Mouse (Mus musculus): ENCODE results near the gene D130052B06Rik. TPM values are rescaled to one million over a fixed set of nuclear protein-coding genes. Genes with fewer than 3 reads are reported as not detected.

Gene D130052B06Rik
- 0.12 and 0.26 TPM in 2 replicates for polyA plus RNA-seq (2016; fragmentation: Nextera tagmentation; extraction: Ambion mirVana)

DNA sequence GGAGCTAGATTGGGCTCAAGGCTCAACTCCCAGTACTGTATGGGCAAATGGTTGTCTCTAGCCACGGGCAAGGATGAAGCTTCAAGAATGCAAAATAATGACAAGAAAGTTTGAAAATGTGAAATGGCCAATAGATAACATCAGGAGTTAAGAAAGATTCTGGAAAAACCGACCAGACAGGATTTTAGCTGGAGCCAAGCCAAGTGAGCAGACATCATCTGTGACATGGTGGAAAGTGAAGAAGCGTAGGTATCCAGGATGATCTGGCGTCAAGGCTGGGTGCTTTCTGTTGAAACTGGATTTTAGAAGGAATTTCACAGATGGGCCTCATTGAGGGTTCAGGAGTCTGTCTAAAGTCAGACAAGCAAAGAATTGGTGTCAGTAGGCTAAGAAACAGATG, at the start of gene D130052B06Rik:
D130052B06Rik (plus strand) TSS at position 317 of the 400 bp plus-strand sequence.
- no peak within 1 kb of the TSS for H3K27ac ChIP-seq
- no peaks in the 10 kb centered on the region for H3K9me3 ChIP-seq (replicated peaks)
- no peak for ATAC-seq (ENCODE audit: low FRiP score)
- no peak within 1 kb of the TSS for H3K4me2 ChIP-seq (replicated peaks)
- H3K4me1 ChIP-seq = 0 out of 2 replicates have a peak, but pooled peaks cover 2% of the 10 kb centered on the region
- H3K27me3 ChIP-seq = no peaks in the 10 kb centered on the region
- H3K4me3 ChIP-seq = no peak within 1 kb of the TSS
- H3K36me3 ChIP-seq = no peaks in the 10 kb centered on the region
- 78% methylated on average over 4 of the region's 4 CpGs for WGBS
- no peak within 1 kb of the TSS for H3K9ac ChIP-seq

DNA sequence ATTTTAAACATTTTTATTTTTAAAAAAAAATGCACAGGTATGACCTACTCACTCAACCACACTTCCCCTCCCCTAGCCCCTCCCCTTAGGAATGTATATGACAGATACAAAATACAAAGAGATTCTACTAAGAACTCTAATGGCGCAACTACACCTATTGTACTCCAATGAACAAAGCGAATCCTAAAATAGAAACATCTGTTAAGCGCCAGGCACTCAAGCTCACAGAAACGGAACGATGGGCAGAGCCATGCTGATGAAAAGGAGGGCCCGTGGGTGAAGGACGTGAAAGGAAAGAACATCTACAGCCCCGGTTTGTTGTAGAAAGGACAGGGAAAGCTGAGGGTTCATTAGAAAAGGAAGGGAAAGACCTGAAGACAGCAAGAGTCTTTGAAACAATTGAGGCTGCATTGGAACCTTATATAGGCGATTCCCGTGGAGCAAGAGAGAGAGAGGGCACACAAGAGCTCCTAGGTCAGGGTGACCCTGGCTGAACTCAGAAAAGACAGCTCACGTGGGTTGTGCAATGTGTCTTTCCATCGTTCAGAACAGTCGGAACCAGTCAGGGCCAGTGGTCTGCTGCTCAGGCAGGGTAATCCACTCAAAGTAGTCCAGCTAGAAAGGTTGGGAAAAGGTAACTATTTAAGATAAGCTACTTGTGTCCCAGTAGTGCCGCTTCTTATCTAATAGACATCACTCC, 48.1 kb upstream of the D130052B06Rik start:
- Histone ChIP-seq H3K36me3 (no peaks in the 10 kb centered on the region), H3K27me3 (no peaks in the 10 kb centered on the region), H3K4me1 (no peaks in the 10 kb centered on the region), H3K9ac (no peak overlapping the region), H3K4me2 (replicated peaks) (no peak overlapping the region), H3K9me3 (replicated peaks) (no peaks in the 10 kb centered on the region), H3K27ac (no peak overlapping the region), H3K4me3 (no peak overlapping the region)
- ATAC-seq (ENCODE audit: low FRiP score) = no peak
- WGBS = 73% methylated on average over 14 of the region's 14 CpGs

DNA sequence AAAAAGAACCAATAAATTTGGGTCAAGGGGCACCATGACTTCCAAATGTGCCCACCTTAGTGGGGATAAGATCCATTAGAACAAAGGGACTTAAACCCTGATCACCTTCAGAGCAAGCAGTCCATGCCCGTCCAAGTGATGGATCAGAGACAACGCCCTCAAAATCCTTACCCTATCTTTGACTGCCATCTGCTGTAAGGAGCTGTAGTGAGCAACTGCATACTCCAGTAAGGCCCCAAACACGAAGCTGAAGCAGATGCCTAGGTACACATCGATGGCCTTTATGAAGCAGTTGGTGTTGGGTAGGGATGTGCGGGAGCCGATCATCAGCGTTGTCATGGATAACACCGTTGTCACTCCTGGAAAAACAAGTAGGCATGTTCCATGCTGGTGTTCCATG, 45.0 kb upstream of the D130052B06Rik start:
- no peak overlapping the region for H3K4me3 ChIP-seq
- H3K4me1 ChIP-seq = no peaks in the 10 kb centered on the region
- no peak overlapping the region for H3K27ac ChIP-seq
- H3K27me3 ChIP-seq = no peaks in the 10 kb centered on the region
- ATAC-seq (ENCODE audit: low FRiP score) = no peak
- 85% methylated on average over 8 of the region's 8 CpGs for WGBS
- H3K9me3 ChIP-seq (replicated peaks) = no peaks in the 10 kb centered on the region
- H3K9ac ChIP-seq = no peak overlapping the region
- H3K4me2 ChIP-seq (replicated peaks) = no peak overlapping the region
- no peaks in the 10 kb centered on the region for H3K36me3 ChIP-seq

DNA sequence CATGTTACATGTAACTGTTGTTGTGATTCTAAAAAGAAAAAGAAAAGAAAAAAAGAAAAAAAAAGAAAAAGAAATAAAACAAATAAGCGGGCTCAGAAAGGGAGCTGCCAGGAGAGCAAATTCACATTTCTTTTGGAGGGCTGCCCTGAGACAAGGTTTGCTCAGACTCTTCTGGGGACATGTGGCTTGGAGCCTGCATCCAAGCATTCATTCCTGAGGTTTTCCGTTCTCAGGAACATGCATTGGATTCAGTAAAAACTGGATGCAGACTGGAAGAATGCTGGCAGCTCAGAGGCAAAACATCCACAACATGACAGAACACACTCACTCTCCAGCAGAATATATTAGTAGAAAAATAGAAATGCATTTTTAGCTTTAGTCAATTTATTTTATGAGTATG, 35.2 kb upstream of the D130052B06Rik start:
- no peak overlapping the region for H3K4me2 ChIP-seq (replicated peaks)
- no peak overlapping the region for H3K9ac ChIP-seq
- H3K36me3 ChIP-seq = no peaks in the 10 kb centered on the region
- no peak overlapping the region for H3K4me3 ChIP-seq
- no peaks in the 10 kb centered on the region for H3K9me3 ChIP-seq (replicated peaks)
- no peak for ATAC-seq (ENCODE audit: low FRiP score)
- no peaks in the 10 kb centered on the region for H3K4me1 ChIP-seq
- WGBS = 91% methylated on average over 2 of the region's 2 CpGs
- no peak overlapping the region for H3K27ac ChIP-seq
- no peaks in the 10 kb centered on the region for H3K27me3 ChIP-seq

DNA sequence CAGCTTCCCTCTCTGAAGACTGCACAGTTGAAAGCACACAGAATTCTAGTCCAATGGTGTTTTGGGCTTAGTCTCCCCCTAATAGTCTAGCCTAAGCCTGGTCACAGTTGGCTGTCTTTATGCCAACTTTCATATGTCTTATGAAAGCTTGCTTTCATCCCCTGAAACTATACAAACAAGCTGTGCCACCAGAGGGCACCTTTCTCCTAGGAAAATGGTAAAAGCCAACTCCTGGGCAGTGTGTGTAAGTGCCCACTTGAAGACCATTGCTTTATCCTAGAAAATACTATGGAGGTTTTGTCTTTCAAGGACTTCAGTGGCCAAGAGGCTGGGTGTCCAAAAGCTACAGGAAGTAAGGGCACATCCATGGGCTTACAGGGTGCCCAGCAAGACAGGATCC, 28.7 kb upstream of the D130052B06Rik start:
- Histone ChIP-seq H3K4me3 (no peak overlapping the region), H3K27me3 (no peaks in the 10 kb centered on the region), H3K9ac (no peak overlapping the region), H3K9me3 (replicated peaks) (no peaks in the 10 kb centered on the region), H3K4me2 (replicated peaks) (no peak overlapping the region), H3K36me3 (no peaks in the 10 kb centered on the region), H3K4me1 (no peaks in the 10 kb centered on the region), H3K27ac (no peak overlapping the region)
- ATAC-seq (ENCODE audit: low FRiP score) = no peak

DNA sequence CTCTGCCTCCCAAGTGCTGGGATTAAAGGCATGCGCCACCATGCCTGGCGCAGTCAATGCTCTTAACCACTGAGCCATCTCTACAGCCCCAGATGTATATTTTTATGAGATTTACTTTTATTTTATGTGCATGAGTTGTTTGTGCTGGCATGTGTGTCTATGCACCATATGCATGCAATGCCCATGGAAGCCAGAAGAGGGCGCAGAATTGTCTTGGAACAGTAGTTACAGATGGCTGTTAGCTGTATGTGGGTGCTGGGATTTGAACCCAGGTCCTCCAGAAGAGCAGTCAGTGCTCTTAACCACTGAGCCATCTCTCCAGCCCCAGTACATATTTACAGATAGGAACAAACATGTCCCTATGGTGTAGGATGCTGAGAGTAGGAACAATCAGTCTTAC, 24.2 kb upstream of the D130052B06Rik start:
- no peaks in the 10 kb centered on the region for H3K27me3 ChIP-seq
- H3K9ac ChIP-seq = no peak overlapping the region
- H3K9me3 ChIP-seq (replicated peaks) = no peaks in the 10 kb centered on the region
- no peak for ATAC-seq (ENCODE audit: low FRiP score)
- no peaks in the 10 kb centered on the region for H3K4me1 ChIP-seq
- H3K27ac ChIP-seq = no peak overlapping the region
- no peaks in the 10 kb centered on the region for H3K36me3 ChIP-seq
- H3K4me3 ChIP-seq = no peak overlapping the region
- WGBS = 81% methylated on average over 3 of the region's 3 CpGs
- no peak overlapping the region for H3K4me2 ChIP-seq (replicated peaks)

DNA sequence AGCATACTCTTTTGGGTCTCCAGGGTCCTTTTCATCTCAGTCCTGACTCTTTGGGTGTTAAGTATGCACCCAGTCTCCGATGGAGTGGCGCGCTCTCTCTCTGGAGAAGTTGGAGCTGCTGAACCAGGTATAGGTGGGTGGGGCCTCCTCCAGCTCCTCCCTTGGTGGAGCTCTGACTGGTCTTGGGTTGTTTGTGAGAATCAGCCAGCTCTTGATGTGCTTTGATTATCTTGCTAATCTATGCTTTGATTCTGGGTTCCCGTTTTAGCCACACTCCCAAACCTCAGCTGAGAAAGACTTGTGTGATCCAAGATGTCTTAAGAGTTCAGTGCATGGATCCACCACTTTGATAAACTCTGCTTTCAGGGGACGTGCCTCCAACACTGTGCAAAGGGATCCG, 20.2 kb upstream of the D130052B06Rik start, which contains the start of gene Gabrp:
Gabrp (minus strand) TSS at position 101 of the 400 bp plus-strand sequence.
- WGBS = 58% methylated on average over 6 of the region's 6 CpGs
- Histone ChIP-seq H3K9ac (no peak within 1 kb of the TSS), H3K27me3 (no peaks in the 10 kb centered on the region), H3K4me2 (replicated peaks) (no peak within 1 kb of the TSS), H3K9me3 (replicated peaks) (no peaks in the 10 kb centered on the region), H3K27ac (no peak within 1 kb of the TSS), H3K4me1 (no peaks in the 10 kb centered on the region; the same call in 1 of the 2 replicates), H3K36me3 (no peaks in the 10 kb centered on the region), H3K4me3 (no peak within 1 kb of the TSS)
- ATAC-seq (ENCODE audit: low FRiP score) = no peak

DNA sequence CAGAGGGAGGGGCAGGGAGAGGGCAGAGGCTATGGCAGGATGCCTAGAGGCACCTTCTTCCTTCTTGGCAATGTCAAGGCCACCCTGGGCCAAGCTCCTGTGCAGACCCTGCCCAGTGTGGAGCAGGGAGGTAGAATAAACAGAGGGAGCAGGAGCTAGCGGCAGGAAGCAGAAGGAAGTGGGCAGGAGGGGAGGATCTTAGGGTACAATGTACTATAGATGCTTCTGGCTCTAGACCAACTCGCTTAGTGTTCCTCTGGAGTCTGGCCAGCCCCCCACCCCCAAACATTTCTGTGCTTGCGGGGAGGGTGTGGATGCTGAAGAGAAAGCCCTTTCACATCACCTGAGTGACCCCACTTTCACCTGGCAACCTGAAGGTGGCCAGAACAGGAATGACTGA, 19.5 kb upstream of the D130052B06Rik start:
- Histone ChIP-seq H3K27me3 (no peaks in the 10 kb centered on the region), H3K4me1 (no peaks in the 10 kb centered on the region; the same call in 1 of the 2 replicates), H3K9me3 (replicated peaks) (no peaks in the 10 kb centered on the region), H3K9ac (no peak overlapping the region), H3K4me2 (replicated peaks) (no peak overlapping the region), H3K36me3 (no peaks in the 10 kb centered on the region), H3K27ac (no peak overlapping the region), H3K4me3 (no peak overlapping the region)
- 65% methylated on average over 3 of the region's 3 CpGs for WGBS
- ATAC-seq (ENCODE audit: low FRiP score) = no peak

DNA sequence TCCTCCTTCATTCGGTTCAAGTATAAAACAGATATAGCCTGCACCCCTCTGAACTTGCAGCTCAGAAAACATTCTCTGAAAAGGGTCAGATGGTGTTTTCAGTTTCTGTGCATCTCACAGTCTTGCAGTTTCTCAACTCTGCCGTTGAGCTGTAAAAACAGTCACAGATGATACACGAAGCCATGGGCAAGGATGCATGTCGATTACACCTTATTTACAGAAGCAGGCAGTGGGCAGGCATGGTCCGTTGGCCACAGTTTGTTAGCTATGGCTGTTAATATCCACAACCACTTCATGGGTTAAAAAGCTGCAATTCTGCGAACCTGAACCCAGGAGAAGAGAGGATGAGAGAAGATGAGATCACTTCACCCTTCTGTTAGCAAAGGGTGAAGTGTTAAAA, 12.5 kb upstream of the D130052B06Rik start:
- H3K27me3 ChIP-seq = no peaks in the 10 kb centered on the region
- H3K9ac ChIP-seq = no peak overlapping the region
- H3K4me1 ChIP-seq = no peaks in the 10 kb centered on the region; the same call in 1 of the 2 replicates
- 79% methylated on average over 6 of the region's 6 CpGs for WGBS
- no peak overlapping the region for H3K4me3 ChIP-seq
- no peak overlapping the region for H3K4me2 ChIP-seq (replicated peaks)
- ATAC-seq (ENCODE audit: low FRiP score) = no peak
- H3K36me3 ChIP-seq = no peaks in the 10 kb centered on the region
- no peaks in the 10 kb centered on the region for H3K9me3 ChIP-seq (replicated peaks)
- no peak overlapping the region for H3K27ac ChIP-seq

DNA sequence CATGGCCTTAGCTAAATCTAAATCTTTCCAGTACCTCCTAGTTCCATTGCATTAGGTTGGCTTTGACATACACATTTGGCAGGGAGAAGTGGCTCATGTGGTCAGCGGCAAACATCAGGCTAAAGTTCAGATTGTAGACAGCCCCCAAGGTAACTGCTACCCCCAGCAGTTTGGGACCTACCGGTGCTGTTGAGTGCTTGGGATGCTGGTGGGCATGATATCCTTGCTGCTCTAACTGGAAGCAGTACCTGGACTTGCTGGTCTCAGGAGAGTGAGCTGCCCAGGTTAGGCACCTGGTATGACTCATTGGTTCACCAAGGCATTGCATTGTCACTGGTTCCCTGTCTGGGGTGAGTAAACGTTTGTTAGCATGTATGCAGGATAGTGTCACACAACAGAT, 8.3 kb upstream of the D130052B06Rik start:
- Histone ChIP-seq H3K36me3 (no peaks in the 10 kb centered on the region), H3K4me1 (no peaks in the 10 kb centered on the region), H3K4me2 (replicated peaks) (no peak overlapping the region), H3K27me3 (no peaks in the 10 kb centered on the region), H3K27ac (no peak overlapping the region), H3K9me3 (replicated peaks) (no peaks in the 10 kb centered on the region), H3K9ac (no peak overlapping the region), H3K4me3 (no peak overlapping the region)
- no peak for ATAC-seq (ENCODE audit: low FRiP score)
- WGBS = 87% methylated on average over 3 of the region's 3 CpGs

DNA sequence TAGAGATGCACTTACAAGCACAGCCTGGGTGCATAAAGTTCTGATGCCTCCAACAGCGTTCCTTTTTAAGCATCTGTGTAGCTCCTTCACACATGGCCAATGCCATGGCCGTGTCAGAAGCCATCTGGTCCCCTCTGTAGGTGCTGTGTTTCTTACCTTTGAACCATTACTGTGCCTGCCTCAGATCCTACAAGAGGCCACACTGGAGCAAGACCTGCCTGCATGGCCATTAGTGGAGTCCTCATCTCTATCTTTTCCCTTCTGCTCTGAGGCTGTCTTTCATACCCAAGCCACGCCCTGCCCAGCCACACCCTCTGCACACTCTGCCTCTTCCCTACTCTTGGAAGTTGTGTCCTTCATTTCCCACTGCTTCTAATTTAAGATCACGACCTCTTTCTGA, 6.3 kb upstream of the D130052B06Rik start:
- Histone ChIP-seq H3K4me1 (0 out of 2 replicates have a peak, but pooled peaks cover 2% of the 10 kb centered on the region), H3K27ac (no peak overlapping the region), H3K9ac (no peak overlapping the region), H3K4me3 (no peak overlapping the region), H3K36me3 (no peaks in the 10 kb centered on the region), H3K4me2 (replicated peaks) (no peak overlapping the region), H3K9me3 (replicated peaks) (no peaks in the 10 kb centered on the region), H3K27me3 (no peaks in the 10 kb centered on the region)
- WGBS = 81% methylated on average over 4 of the region's 4 CpGs
- ATAC-seq (ENCODE audit: low FRiP score) = no peak

DNA sequence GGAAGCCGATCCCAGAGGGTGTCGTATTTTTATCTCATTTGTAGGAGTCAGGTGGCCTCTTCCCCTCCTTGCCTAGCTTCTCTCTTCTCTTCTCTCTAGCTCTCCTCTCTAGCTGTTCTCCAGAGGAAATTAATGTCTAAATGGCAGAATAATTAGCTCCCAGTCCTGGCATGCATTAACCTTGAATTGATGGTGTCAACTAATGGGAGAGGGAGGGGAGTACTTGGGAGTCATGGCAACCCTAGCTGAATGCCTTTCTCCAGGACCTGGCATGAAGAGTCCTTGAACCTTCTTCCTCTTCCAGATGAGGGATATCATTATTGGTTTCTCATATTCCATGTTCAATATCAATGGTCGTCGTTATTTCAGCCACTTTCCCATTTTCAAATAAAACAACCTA, 2.4 kb upstream of the D130052B06Rik start:
- WGBS = 77% methylated on average over 4 of the region's 4 CpGs
- no peak overlapping the region for H3K4me2 ChIP-seq (replicated peaks)
- ATAC-seq (ENCODE audit: low FRiP score) = no peak
- H3K27me3 ChIP-seq = no peaks in the 10 kb centered on the region
- H3K9me3 ChIP-seq (replicated peaks) = no peaks in the 10 kb centered on the region
- 0 out of 2 replicates have a peak, but pooled peaks cover 2% of the 10 kb centered on the region for H3K4me1 ChIP-seq
- H3K4me3 ChIP-seq = no peak overlapping the region
- H3K9ac ChIP-seq = no peak overlapping the region
- no peak overlapping the region for H3K27ac ChIP-seq
- no peaks in the 10 kb centered on the region for H3K36me3 ChIP-seq

DNA sequence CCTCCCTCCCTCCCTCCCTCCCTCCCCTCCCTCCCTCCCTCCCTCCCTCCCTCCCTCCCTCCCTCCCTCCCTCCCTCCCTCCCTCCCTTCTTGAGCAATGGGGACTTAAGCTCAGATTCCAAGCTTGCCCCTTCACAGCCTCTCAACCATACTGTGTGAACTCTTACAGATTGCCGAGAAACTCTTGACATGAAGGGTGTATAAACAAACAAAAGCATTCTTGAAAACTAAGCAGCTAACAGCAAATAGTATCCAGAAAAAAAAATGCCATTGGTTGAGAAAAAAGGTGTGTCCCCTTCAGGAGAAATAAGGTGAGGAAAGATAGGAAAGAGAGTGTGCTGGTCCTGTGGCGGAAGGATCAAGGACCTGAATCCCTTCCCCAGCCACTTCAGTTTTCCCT, 4.1 kb downstream of the D130052B06Rik start:
- Histone ChIP-seq H3K27ac (no peak overlapping the region), H3K27me3 (no peaks in the 10 kb centered on the region), H3K9me3 (replicated peaks) (no peaks in the 10 kb centered on the region), H3K4me2 (replicated peaks) (no peak overlapping the region), H3K36me3 (no peaks in the 10 kb centered on the region), H3K4me3 (no peak overlapping the region), H3K4me1 (peaks cover 3% of the 10 kb centered on the region; the same call in 1 of the 2 replicates), H3K9ac (no peak overlapping the region)
- WGBS = 75% methylated on average over 2 of the region's 2 CpGs
- no peak for ATAC-seq (ENCODE audit: low FRiP score)

Measured in hindbrain, embryonic 12.5 days (tissue).